Mouse (Mus musculus): ENCODE results near the gene Disp2. TPM values are rescaled to one million over a fixed set of nuclear protein-coding genes. Genes with fewer than 3 reads are reported as not detected.

Disp2 gene
- polyA plus RNA-seq, 2 experiments: 0.21 to 0.27 TPM

DNA sequence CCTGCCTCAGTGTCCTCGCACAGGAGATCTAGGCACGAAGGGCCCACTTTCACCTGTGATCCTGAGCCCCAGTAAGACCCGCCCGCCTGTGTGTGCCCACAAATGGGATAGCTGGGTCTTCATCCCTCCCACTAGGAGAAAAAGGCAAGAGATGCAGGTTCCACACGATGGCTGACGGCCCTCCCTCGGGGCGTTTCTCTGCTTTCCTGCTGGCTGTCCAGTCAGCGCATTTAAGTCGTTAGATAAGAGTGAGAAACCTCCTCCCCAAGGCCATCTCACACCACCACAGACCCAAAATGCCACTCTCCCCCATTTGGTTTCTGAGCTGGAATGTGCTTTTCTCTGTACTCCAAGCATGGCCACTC, 16.8 kb upstream of the Disp2 start:
- Histone ChIP-seq H3K4me3 (ENCODE audit: insufficient read depth in 1 of 2, low read depth in 2 of 2, low read length in 2 of 2) (no peak overlapping the region), H3K4me2 (ENCODE audit: low read depth) (peak overlapping the region; percentile 68), H3K9me3 (ENCODE audit: control insufficient read depth, low read length) (no peaks in the 10 kb centered on the region), H3K36me3 (replicated peaks; ENCODE audit: control insufficient read depth, insufficient read depth, low read depth) (no peaks in the 10 kb centered on the region), H3K4me1 (replicated peaks; ENCODE audit: control insufficient read depth in 2 of 2, insufficient read depth in 2 of 2, low read length in 1 of 2) (peaks cover 15 to 20% of the 10 kb centered on the region in 2 experiments), H3K27me3 (ENCODE audit: control insufficient read depth, insufficient read depth, low read length) (no peaks in the 10 kb centered on the region), H3K27ac (peak overlapping the region; percentile 63; the same call in 1 of the 2 replicates), H3K9ac (replicated peaks) (peak overlapping the region; percentile 44; the same call in 1 of the 2 replicates)
- WGBS (ENCODE audit: insufficient replicate concordance): 13% methylated on average over 10 of the region's 10 CpGs
- ATAC-seq (ENCODE audit: insufficient read depth): peak; percentile 63
- no peak for TF ChIP-seq CTCF (IDR thresholded peaks at IDR 0.05; ENCODE audit: low read depth)
- TF ChIP-seq EP300 (IDR thresholded peaks at IDR 0.05; ENCODE audit: low read depth): no peak
- DNase-seq (ENCODE audit: low read depth in 3 of 3, low spot score in 3 of 3): no peak

DNA sequence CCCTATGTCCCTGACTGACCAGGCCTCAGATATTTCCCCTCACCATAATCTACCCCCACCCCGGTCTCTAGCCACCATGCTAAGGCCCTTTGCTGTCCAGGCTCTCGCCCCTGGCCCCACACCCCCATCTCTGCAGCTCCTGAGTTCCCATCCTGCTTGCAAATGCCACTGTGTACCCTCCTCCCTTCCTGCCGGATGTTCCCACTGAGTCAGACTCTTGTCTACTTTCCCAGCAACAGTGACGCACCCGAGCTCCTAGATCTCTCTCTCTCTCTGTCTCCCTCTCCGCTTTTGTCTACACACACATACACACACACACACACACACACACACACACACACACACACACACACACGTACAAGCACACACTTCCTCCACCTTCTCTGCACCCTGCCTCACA, 16.1 kb upstream of the Disp2 start:
- Histone ChIP-seq H3K4me1 (replicated peaks; ENCODE audit: control insufficient read depth in 2 of 2, insufficient read depth in 2 of 2, low read length in 1 of 2) (peaks cover 15 to 20% of the 10 kb centered on the region in 2 experiments), H3K4me3 (ENCODE audit: insufficient read depth in 1 of 2, low read depth in 2 of 2, low read length in 2 of 2) (no peak overlapping the region), H3K9me3 (ENCODE audit: control insufficient read depth, low read length) (no peaks in the 10 kb centered on the region), H3K27ac (no peak overlapping the region), H3K27me3 (ENCODE audit: control insufficient read depth, insufficient read depth, low read length) (no peaks in the 10 kb centered on the region), H3K9ac (replicated peaks) (no peak overlapping the region), H3K36me3 (replicated peaks; ENCODE audit: control insufficient read depth, insufficient read depth, low read depth) (no peaks in the 10 kb centered on the region), H3K4me2 (ENCODE audit: low read depth) (no peak overlapping the region)
- no peak for DNase-seq (ENCODE audit: low read depth in 3 of 3, low spot score in 3 of 3)
- TF ChIP-seq EP300 (IDR thresholded peaks at IDR 0.05; ENCODE audit: low read depth) (no peak), CTCF (IDR thresholded peaks at IDR 0.05; ENCODE audit: low read depth) (no peak)
- no peak for ATAC-seq (ENCODE audit: insufficient read depth)
- 62% methylated on average over 7 of the region's 7 CpGs for whole genome bisulfite sequencing (ENCODE audit: insufficient replicate concordance)

DNA sequence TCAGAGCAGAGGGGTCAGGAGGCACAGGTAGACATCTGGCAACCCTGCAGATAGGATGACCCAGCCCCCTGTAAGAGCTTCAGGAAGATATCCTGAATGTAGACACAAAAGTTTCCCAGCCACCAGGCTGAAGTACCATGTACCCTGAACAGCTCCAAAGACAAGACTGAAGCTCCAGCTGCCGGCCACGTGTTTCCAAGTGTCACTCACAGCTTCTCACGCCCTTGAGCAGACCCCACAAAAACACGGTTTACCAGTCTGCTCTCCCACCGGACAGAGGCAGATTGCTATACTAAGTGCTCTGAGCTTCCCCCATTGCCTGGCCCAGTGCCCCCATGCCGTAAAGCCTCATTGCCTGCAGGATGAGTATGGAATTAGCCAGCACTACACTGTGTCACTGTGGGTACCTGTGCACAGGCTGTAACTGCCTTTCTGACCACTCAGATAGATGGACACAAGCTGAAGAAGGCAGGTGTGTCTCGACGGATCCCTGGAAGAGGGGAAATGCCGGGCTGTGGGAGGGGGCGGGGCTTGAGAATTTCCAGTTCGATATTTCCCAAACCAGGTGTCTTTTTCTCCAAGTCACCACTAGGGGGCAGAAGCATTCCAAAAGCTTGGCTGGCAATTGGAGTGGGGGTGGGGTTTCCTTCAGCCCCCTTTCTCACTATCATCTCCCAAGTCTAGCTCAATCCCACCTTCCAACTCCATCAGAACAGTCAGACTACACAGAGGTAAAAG, 15.3 kb upstream of the Disp2 start:
- no peak overlapping the region for H3K27ac ChIP-seq
- H3K4me2 ChIP-seq (ENCODE audit: low read depth): no peak overlapping the region

DNA sequence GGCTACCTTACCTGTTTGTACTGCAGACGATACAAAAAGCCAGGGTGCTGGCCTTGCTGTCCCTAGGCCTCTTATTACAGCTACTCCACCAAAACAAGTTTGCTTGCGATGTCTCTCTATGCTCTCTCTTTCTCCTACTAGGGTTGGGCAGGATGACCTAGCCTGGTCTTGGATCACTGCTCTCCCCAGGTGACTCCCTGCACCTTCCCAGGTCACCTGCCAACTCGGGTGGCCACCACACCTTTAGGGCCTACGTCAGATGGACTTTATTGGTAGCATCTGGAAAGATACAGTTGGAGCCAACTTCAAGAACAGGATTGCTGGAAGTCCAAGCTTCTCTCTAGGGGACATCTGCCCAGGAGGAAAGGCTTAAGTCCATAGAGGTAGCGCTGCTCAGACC, 14.6 kb upstream of the Disp2 start:
- WGBS (ENCODE audit: insufficient replicate concordance): 74% methylated on average over 5 of the region's 5 CpGs

More for the DNA sequence above, 15.3 kb upstream of the Disp2 start:
- DNase-seq (ENCODE audit: low read depth in 3 of 3, low spot score in 3 of 3): peak in 1 of 3 experiments; percentile 44
- H3K36me3 ChIP-seq (replicated peaks; ENCODE audit: control insufficient read depth, insufficient read depth, low read depth): no peaks in the 10 kb centered on the region
- no peaks in the 10 kb centered on the region for H3K9me3 ChIP-seq (ENCODE audit: control insufficient read depth, low read length)
- no peak overlapping the region for H3K4me3 ChIP-seq (ENCODE audit: insufficient read depth in 1 of 2, low read depth in 2 of 2, low read length in 2 of 2)
- no peak overlapping the region for H3K9ac ChIP-seq (replicated peaks)
- peaks cover 15 to 20% of the 10 kb centered on the region in 2 experiments for H3K4me1 ChIP-seq (replicated peaks; ENCODE audit: control insufficient read depth in 2 of 2, insufficient read depth in 2 of 2, low read length in 1 of 2)
- ATAC-seq (ENCODE audit: insufficient read depth): no peak
- H3K27me3 ChIP-seq (ENCODE audit: control insufficient read depth, insufficient read depth, low read length): no peaks in the 10 kb centered on the region
- TF ChIP-seq CTCF (IDR thresholded peaks at IDR 0.05; ENCODE audit: low read depth) (peak; percentile 77), EP300 (IDR thresholded peaks at IDR 0.05; ENCODE audit: low read depth) (no peak)
- WGBS (ENCODE audit: insufficient replicate concordance): 24% methylated on average over 11 of the region's 11 CpGs

More for the DNA sequence above, 14.6 kb upstream of the Disp2 start:
- no peak overlapping the region for H3K27ac ChIP-seq
- ATAC-seq (ENCODE audit: insufficient read depth) (no peak), DNase-seq (ENCODE audit: low read depth in 3 of 3, low spot score in 3 of 3) (no peak)
- no peak overlapping the region for H3K9ac ChIP-seq (replicated peaks)
- no peaks in the 10 kb centered on the region for H3K36me3 ChIP-seq (replicated peaks; ENCODE audit: control insufficient read depth, insufficient read depth, low read depth)
- no peak overlapping the region for H3K4me3 ChIP-seq (ENCODE audit: insufficient read depth in 1 of 2, low read depth in 2 of 2, low read length in 2 of 2)
- peaks cover 15 to 20% of the 10 kb centered on the region in 2 experiments for H3K4me1 ChIP-seq (replicated peaks; ENCODE audit: control insufficient read depth in 2 of 2, insufficient read depth in 2 of 2, low read length in 1 of 2)
- H3K27me3 ChIP-seq (ENCODE audit: control insufficient read depth, insufficient read depth, low read length): no peaks in the 10 kb centered on the region
- no peaks in the 10 kb centered on the region for H3K9me3 ChIP-seq (ENCODE audit: control insufficient read depth, low read length)
- TF ChIP-seq EP300 (IDR thresholded peaks at IDR 0.05; ENCODE audit: low read depth): no peak
- no peak for TF ChIP-seq CTCF (IDR thresholded peaks at IDR 0.05; ENCODE audit: low read depth)
- no peak overlapping the region for H3K4me2 ChIP-seq (ENCODE audit: low read depth)
